Mouse (Mus musculus) olfactory bulb, adult 2 months (tissue): Measurements from ENCODE around the gene Rcbtb2. TPM values are rescaled to one million over a fixed set of nuclear protein-coding genes. Genes with fewer than 3 reads are reported as not detected.
"Not testable (repeated sequence)": the region's sequence is repeated elsewhere in the genome, so short reads cannot be mapped to it uniquely, and the experiment has no call there.

Experiments used
- H3K27ac ChIP-seq: fragments of 200-500 bp; 2 replicates; pipeline ENCODE4 v1.5.1; 2012; ENCODE audit warnings: low read depth, low read length; ENCODE audit not compliant: insufficient read depth
- H3K4me1 ChIP-seq: fragments of 200-500 bp; 2 replicates; pipeline ENCODE4 v1.6.1; 2012; ENCODE audit warnings: low read length; ENCODE audit not compliant: control insufficient read depth, insufficient read depth
- H3K4me3 ChIP-seq: fragments of 200-500 bp; 2 replicates; pipeline ENCODE4 v1.5.1; 2012; ENCODE audit warnings: mild to moderate bottlenecking, low read depth, low read length, moderate library complexity; ENCODE audit not compliant: insufficient read depth
- CTCF ChIP-seq: fragments of 200-500 bp; IDR thresholded peaks from 2 replicates; pipeline ENCODE4 v1.5.1; 2012; ENCODE audit warnings: low read depth, mild to moderate bottlenecking, low read length, moderate library complexity; ENCODE audit not compliant: insufficient read depth
- POLR2A ChIP-seq: fragments of 200-500 bp; IDR thresholded peaks from 2 replicates; pipeline ENCODE4 v1.6.1; 2012; ENCODE audit warnings: mild to moderate bottlenecking, low read depth, low read length, moderate library complexity; ENCODE audit not compliant: insufficient read depth
- WGBS: fragments of 180-500 bp; shearing (Covaris S2); methylation state at CpG from one replicate; pipeline ENCODE4 v1.1.7; 2018; 5-methylcytosine and 5-hydroxymethylcytosine counted together
- polyA plus RNA-seq: library from polyadenylated mRNA; stranded (reverse); fragments of >200 nt; gene quantifications from 2 replicates; pipeline ENCODE4 v1.2.4, GENCODE M21; 2012; ENCODE audit warnings: low replicate concordance; ENCODE audit not compliant: missing spikeins, insufficient read depth, insufficient read length

Gene Rcbtb2
- polyA plus RNA-seq, 1 experiment, result not detected

DNA sequence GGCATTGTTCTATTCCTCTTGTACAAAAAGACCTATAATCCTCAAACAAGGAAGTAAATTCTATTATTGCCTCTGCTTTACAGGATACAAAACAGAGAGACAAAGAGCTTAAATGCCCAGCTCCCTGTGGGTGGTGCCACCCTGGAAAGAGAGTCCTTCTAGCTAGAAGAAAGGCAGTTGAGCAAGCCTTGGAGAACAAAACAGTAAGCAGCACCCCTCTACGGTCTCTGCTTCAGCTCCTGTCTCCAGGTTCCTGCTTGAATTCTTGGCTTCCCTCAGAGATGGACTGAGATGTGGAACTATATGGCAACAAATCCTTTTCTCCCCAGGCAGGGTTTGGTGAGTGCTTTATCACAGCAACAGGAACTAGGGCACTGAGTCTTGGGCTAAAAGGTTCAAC is 11.7 kb upstream of the Rcbtb2 start:
- Histone ChIP-seq H3K4me3 (no peak overlapping the region), H3K27ac (no peak overlapping the region), H3K4me1 (0 out of 2 replicates have a peak, but pooled peaks cover 2% of the 10 kb centered on the region)
- 64% methylated on average over 1 of the region's 1 CpGs for WGBS
- TF ChIP-seq CTCF (no peak), POLR2A (no peak)

DNA sequence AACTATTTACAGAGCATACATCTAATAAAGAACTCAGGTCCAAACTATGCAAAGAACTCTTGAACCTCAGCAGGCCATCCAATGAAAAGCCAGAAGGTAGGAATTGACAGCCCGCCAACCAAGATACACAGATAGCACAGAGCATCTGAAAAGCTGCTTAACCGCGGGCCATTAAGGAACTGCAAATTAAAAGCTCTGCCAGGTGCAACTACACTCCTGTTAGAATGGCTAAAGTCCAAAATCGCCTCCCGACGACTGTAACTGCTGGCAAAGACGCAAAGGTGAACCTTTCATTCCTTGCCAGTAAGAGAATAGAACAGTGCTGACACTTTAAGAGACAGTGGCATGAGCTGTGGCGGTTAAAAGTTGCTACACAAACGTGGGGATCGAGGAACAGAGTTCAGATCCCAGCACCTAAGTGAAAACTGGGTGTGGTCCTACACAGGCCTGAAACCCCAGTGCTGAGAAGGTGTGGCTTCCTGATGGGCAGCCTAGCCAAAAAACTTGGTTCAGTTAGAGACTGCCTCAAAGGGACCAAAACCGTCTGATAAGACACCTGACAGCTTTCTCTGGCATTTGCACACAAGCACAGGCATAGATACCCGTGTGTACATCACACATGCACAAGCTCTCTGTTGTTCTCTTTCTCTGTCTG is 10.5 kb upstream of the Rcbtb2 start:
- Histone ChIP-seq H3K27ac (no peak overlapping the region), H3K4me3 (no peak overlapping the region), H3K4me1 (0 out of 2 replicates have a peak, but pooled peaks cover 2% of the 10 kb centered on the region)
- WGBS, result 78% methylated on average over 12 of the region's 12 CpGs
- TF ChIP-seq POLR2A (no peak), CTCF (no peak)

DNA sequence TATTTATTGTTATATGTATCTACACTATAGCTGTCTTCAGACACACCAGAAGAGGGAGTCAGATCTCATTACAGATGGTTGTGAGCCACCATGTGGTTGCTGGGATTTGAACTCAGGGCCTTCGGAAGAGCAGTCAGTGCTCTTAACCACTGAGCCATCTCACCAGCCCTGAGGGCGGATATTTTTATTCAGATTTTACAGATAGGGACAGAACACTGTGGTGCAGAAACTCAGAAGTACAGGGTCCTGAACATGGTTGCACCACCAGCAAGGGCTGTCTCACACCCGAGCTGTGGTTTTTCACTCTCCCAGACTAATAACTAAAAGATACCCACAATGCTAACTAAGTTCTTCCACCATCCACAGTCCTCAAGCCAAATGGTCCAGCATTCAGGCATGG is 7.9 kb upstream of the Rcbtb2 start:
- not testable (repeated sequence) for H3K27ac ChIP-seq, H3K4me3 ChIP-seq, H3K4me1 ChIP-seq
- 96% methylated on average over 3 of the region's 3 CpGs for WGBS

DNA sequence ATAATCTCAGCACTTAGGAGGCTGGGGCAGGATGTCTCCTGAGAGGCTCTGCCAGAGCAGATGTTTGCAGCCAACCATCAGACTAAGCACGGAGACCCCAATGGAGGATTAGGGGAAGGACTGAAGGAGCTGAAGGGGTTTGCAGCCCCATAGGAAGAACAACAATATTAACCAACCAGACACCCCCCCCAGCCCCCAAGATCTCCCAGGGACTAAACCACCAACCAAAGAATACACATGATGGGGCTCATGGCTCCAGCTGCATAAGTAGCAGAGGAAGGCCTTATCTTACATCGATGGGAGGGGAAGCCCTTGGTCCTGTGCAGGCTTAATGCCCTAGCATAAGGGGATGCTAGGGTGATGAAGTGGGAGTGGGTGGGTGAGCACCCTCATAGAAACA is 6.5 kb upstream of the Rcbtb2 start:
- no peaks in the 10 kb centered on the region; the same call in 1 of the 2 replicates for H3K4me1 ChIP-seq
- WGBS, result 71% methylated on average over 2 of the region's 2 CpGs
- H3K27ac ChIP-seq, result peak overlapping the region; percentile 25; the same call in 1 of the 2 replicates
- H3K4me3 ChIP-seq, result no peak overlapping the region
- TF ChIP-seq CTCF, result no peak
- no peak for TF ChIP-seq POLR2A

DNA sequence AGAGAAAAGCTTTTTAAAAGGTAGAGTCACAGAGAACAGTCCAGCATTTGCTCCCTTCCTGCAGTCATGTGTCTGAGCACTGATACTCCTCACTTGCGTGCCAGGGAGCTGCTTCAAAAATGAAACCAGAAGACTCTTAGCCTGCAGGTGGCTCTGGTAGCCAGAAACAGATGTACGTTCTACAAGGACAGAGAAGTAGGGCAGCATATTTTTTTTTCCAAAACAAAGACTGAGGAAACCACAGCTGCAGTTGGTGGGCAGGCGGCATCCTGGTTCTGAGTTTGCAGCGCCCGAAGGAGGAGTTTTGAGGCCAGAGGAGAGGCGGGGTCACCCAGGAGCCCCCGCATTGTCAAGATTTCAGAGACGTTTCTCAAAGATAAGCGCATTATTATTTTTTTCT is 5.9 kb upstream of the Rcbtb2 start:
- TF ChIP-seq POLR2A, result no peak
- no peak for TF ChIP-seq CTCF
- H3K4me3 ChIP-seq, result no peak overlapping the region
- H3K4me1 ChIP-seq, result no peaks in the 10 kb centered on the region; the same call in 1 of the 2 replicates
- WGBS, result 33% methylated on average over 9 of the region's 9 CpGs
- peak overlapping the region; percentile 79 for H3K27ac ChIP-seq

DNA sequence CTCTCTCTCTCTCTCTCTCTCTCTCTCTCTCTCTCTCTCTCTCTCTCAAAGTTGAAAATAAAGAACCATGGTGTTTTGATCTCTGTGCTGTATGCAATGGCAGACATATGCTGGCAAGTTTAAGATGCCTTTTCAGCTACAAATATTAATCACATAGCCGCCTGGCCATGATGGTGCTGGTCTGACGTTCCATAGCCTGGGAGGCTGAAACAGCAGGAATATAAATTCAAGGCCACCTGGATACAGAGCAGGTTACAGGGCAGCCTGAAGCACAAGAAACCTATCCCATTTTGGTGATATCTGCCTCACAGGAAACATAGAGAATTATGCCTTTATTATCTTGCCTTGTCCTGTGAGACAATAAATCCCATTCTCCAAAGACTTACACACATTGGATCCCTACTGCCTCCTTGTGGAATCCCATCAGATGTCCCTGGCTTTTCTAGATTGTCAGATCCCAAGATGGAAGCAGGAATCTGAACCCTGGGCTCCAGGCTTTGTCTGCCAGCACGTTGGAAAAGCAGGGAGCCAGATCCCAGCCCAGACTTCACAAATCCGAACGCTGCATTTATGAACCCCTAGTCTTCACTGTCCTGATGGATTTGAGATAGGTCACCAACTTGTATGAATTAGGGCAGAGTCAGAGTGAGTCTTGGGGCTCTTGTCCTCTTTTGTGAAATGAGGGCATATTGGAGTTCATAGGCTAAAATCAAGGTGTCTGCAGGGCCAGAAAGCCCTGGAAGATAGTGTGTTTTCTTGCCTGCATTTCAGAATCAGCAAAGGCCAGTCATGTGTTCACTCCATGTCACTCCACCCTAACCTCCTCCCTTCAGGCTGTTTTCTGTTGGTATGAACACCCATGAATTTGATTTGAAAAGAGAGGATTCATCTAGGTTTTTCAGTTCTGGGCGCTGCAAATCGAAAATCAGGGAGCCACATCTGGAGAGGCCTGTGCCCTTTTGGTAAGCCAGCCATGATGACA is 5.1 kb upstream of the Rcbtb2 start:
- H3K4me3 ChIP-seq, result no peak overlapping the region
- peak overlapping the region; percentile 79; the same call in 1 of the 2 replicates for H3K27ac ChIP-seq
- TF ChIP-seq POLR2A, result no peak
- TF ChIP-seq CTCF, result no peak
- no peaks in the 10 kb centered on the region; the same call in 1 of the 2 replicates for H3K4me1 ChIP-seq
- WGBS, result 85% methylated on average over 7 of the region's 7 CpGs

DNA sequence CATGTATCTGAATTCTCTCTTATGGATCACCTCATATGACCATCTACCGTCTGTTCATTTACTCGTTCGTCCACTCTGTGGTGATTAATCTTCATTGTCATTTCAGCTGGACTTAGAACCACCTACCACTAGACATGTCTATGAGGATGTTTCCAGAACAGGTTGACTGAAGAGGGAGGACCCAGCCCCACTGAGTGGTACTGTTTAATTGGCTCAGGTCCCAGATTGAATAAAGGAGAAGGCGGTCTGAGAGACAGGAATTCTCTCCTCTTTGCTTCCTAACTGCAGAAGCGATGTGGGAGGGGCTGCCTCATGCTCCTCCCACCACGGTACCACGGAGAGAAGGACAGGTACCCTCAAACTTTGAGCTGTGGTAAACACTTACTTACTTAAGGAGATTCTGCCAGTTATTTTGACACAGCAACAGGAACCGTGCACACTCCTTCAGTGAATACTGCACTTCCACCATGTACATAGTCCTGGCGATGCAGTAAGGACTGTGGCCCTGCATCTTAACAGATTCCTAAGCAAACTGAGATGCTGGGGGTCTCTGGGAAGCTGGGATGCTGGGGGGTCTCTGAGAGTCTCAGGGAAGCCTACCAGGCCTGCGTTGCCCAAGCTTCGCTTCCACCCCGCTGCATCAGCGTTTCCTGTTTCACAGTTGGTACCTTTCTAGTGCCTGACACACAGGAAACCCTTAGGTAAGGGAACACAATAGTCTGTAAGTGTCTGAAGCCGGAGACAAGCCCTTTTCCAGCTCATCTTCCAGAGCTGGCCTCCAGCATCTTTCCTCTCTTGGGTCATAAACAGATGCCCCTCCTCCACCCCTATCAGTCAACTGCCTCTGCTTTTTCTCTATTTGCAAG is 4.1 kb upstream of the Rcbtb2 start:
- Histone ChIP-seq H3K4me3 (no peak overlapping the region), H3K4me1 (peaks cover 3% of the 10 kb centered on the region), H3K27ac (no peak overlapping the region)
- TF ChIP-seq POLR2A (no peak), CTCF (no peak)
- WGBS, result 81% methylated on average over 14 of the region's 14 CpGs

DNA sequence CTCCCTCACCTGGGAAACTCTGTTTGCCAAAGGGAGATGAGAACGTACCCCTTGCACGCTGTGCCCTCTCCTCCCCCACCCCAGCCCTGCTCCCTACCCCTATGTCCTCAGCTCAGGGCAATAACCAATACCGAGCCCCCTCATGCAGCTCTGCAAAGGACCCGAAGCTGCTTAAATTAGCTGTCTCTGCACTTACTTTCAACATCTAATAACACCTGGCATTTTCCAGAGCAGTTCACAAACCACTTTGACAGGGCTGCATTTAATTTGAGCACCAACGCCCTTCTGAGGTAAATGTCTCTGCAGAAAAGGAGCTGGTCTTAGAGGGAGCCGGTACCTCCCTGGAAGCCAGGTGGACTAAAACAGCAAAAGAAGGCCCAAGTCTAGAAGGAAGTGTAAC is 3.4 kb upstream of the Rcbtb2 start:
- Histone ChIP-seq H3K4me1 (peaks cover 3% of the 10 kb centered on the region), H3K27ac (no peak overlapping the region), H3K4me3 (no peak overlapping the region)
- no peak for TF ChIP-seq POLR2A
- no peak for TF ChIP-seq CTCF
- 67% methylated on average over 6 of the region's 6 CpGs for WGBS

DNA sequence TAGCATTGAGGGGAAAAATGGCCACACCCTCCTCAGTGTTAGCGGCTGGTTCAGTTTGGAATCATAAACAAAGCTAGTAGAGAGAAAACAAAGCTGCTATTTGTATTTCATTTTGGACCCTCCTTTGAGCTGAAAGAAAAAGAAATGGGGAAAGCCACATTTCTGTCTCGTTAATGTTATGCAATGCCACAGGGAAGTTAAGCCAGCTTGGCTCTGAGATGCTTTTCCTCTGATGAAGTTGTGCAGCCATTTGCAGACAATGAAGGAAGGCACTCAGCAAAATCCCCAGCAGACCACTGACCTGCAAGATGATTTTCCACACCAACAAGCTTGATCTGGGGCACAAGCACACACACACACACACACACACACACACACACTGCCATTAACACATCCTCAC is 2.9 kb upstream of the Rcbtb2 start:
- H3K4me1 ChIP-seq, result peaks cover 3% of the 10 kb centered on the region
- no peak overlapping the region for H3K4me3 ChIP-seq
- TF ChIP-seq CTCF (no peak), POLR2A (no peak)
- 0 out of 2 replicates have a peak overlapping the region, but pooled peaks have one; percentile 56 for H3K27ac ChIP-seq
- WGBS, result 50% methylated on average over 2 of the region's 2 CpGs
